ENCODE assay signal across 8 mouse cellular contexts in genomic region chr13:4608530-4608929, GRCm38 (mm10). TPM values are rescaled to one million over a fixed set of nuclear protein-coding genes. Genes with fewer than 3 reads are reported as not detected.
A peak's percentile ranks its signal among the peaks of the same experiment; 100 is the strongest.
DNase-seq lines count a peak whose midpoint lies in the region; ATAC-seq and TF ChIP-seq lines count a peak whose summit lies in the region.
"Had no signal": no experiment of that assay in that cellular context is flagged by ENCODE, and none has a peak within 500 bp of the region (broad histone marks: within the 10 kb centered on the region; RNA-seq: fewer than 3 reads in every experiment).

No protein-coding gene starts in this region.

- no peaks in the 10 kb centered on the region for H3K4me1 ChIP-seq in thymus, adult 2 months (replicated peaks; ENCODE audit: control insufficient read depth, insufficient read depth, low read length)
- no peaks in the 10 kb centered on the region for H3K4me1 ChIP-seq in limb, embryonic 15.5 days
- H3K4me1 ChIP-seq in small intestine, adult 2 months (ENCODE audit: control insufficient read depth, insufficient read depth, insufficient read length, low read length), result peaks cover 4% of the 10 kb centered on the region; the same call in 1 of the 2 replicates

- TF ChIP-seq POLR2A in thymus, adult 2 months (IDR thresholded peaks at IDR 0.05; ENCODE audit: control insufficient read depth, extremely low read depth, insufficient read depth, low read length, poor library complexity), result no peak
- no peak for TF ChIP-seq POLR2A in small intestine, adult 2 months (IDR thresholded peaks at IDR 0.05; ENCODE audit: low read depth, low read length)

- peak overlapping the region; percentile 50 for H3K4me2 ChIP-seq in limb, embryonic 15.5 days

- ATAC-seq in erythroblast, adult 5-6 weeks (replicated peaks; ENCODE audit: low FRiP score, poor library complexity, severe bottlenecking), result peak; percentile 49; the same call in 1 of the 2 replicates
- ATAC-seq in limb, embryonic 15.5 days (ENCODE audit: insufficient number of reproducible peaks, low FRiP score, low TSS enrichment, low read depth), result no peak

- 27% methylated on average over 9 of the region's 9 CpGs for WGBS in thymus, adult 2 months
- WGBS in limb, embryonic 15.5 days, result 22% methylated on average over 9 of the region's 9 CpGs
- 10% methylated on average over 9 of the region's 9 CpGs for WGBS in small intestine, adult 2 months

- no peak for DNase-seq in thymus, adult 2 months
- no peak for DNase-seq in thymus, postnatal 10 days (ENCODE audit: low spot score in 2 of 2)
- DNase-seq in frontal cortex, postnatal 14 days (ENCODE audit: low spot score in 2 of 2), result no peak
- no peak for DNase-seq in adrenal gland, postnatal 10 days

- H3K36me3 ChIP-seq in thymus, adult 2 months (ENCODE audit: control insufficient read depth, insufficient read depth, low read length), result no peaks in the 10 kb centered on the region
- H3K36me3 ChIP-seq in limb, embryonic 15.5 days, result no peaks in the 10 kb centered on the region
- peaks cover 4% of the 10 kb centered on the region; the same call in 1 of the 2 replicates for H3K36me3 ChIP-seq in small intestine, adult 2 months (ENCODE audit: control insufficient read depth, insufficient read depth, low read length)

- H3K27me3 ChIP-seq in thymus, adult 2 months (ENCODE audit: control insufficient read depth, insufficient read depth, low read length), result no peaks in the 10 kb centered on the region
- no peaks in the 10 kb centered on the region for H3K27me3 ChIP-seq in limb, embryonic 15.5 days
- no peaks in the 10 kb centered on the region for H3K27me3 ChIP-seq in small intestine, adult 2 months (ENCODE audit: control insufficient read depth, insufficient read depth, low read length)

- H3K9me3 ChIP-seq in limb, embryonic 15.5 days, result no peaks in the 10 kb centered on the region

- no peak for TF ChIP-seq CTCF in thymus, adult 2 months (IDR thresholded peaks at IDR 0.05; ENCODE audit: borderline replicate concordance, control insufficient read depth, extremely low read depth, insufficient read depth, low read length, poor library complexity)
- no peak for TF ChIP-seq CTCF in small intestine, adult 2 months (IDR thresholded peaks at IDR 0.05; ENCODE audit: extremely low read depth, insufficient read length, insufficient replicate concordance, low read depth, low read length)

- H3K9ac ChIP-seq in limb, embryonic 15.5 days, result peak overlapping the region; percentile 53

- H3K4me3 ChIP-seq in thymus, adult 2 months (ENCODE audit: control insufficient read depth, insufficient read depth, low read length), result peak overlapping the region; percentile 50
- H3K4me3 ChIP-seq in limb, embryonic 15.5 days, result peak overlapping the region; percentile 60
- H3K4me3 ChIP-seq in small intestine, adult 2 months (ENCODE audit: low read depth, low read length), result peak overlapping the region; percentile 89

- no peak overlapping the region for H3K27ac ChIP-seq in thymus, adult 2 months (ENCODE audit: control insufficient read depth, insufficient read depth, low read length)
- peak overlapping the region; percentile 79 for H3K27ac ChIP-seq in limb, embryonic 15.5 days
- peak overlapping the region; percentile 39 for H3K27ac ChIP-seq in small intestine, adult 2 months (ENCODE audit: insufficient read depth, low read depth, low read length)

RNA-seq across cellular contexts. Expression of gene Akr1e1, which starts 0.4 kb away (rescaled TPM):
- polyA plus RNA-seq in thymus, adult 2 months (2012; rRNA removed), result 0.62 and 1.0 TPM in 2 replicates
- total RNA-seq in erythroblast, adult 5-6 weeks (2015; ENCODE audit: low replicate concordance), result 1.2 and 5.9 TPM in 2 replicates
- total RNA-seq in erythroblast, adult 5-6 weeks (2017; ENCODE audit: low replicate concordance), result 1.8 and 2.4 TPM in 2 replicates
- 36.4 and 42.5 TPM in 2 replicates for polyA plus RNA-seq in limb, embryonic 15.5 days (2015; fragmentation: Nextera tagmentation; extraction: Ambion mirVana)
- 0.56 and 0.67 TPM in 2 replicates for polyA plus RNA-seq in small intestine, adult 2 months (2012; rRNA removed)
- total RNA-seq in adrenal gland, postnatal 10 days (2021), result 10 to 100 TPM; 32.1 to 34.0 TPM

RNA-seq across cellular contexts. Expression of gene Akr1c21, which starts 34.7 kb away (rescaled TPM):
- 0.13 TPM in 1 of 2 replicates, not detected in the other for polyA plus RNA-seq in thymus, adult 2 months (2012; rRNA removed)
- not detected in 2 replicates for total RNA-seq in erythroblast, adult 5-6 weeks (2015; ENCODE audit: low replicate concordance)
- not detected in 2 replicates for total RNA-seq in erythroblast, adult 5-6 weeks (2017; ENCODE audit: low replicate concordance)
- polyA plus RNA-seq in limb, embryonic 15.5 days (2015; fragmentation: Nextera tagmentation; extraction: Ambion mirVana), result not detected in 2 replicates
- not detected in 2 replicates for polyA plus RNA-seq in small intestine, adult 2 months (2012; rRNA removed)
- not detected for total RNA-seq in adrenal gland, postnatal 10 days (2021)
- total RNA-seq: left cerebral cortex, postnatal 10 days had no signal

Comparison
In these comparisons a context has a peak if more than half of its experiments do, and no peak if none do; other contexts are left out.
1. RNA of gene Akr1e1, which starts 0.4 kb away (polyA plus RNA-seq): 36.4 to 42.5 TPM in limb, embryonic 15.5 days; 0.62 to 1.0 TPM in thymus, adult 2 months and 0.56 to 0.67 TPM in small intestine, adult 2 months; every median in the first group is over 10 times any median in the second.
2. Peak in every context shown above with its lines, with median percentiles within 50 percentile points of each other: H3K4me3 ChIP-seq.